Mouse (Mus musculus): ENCODE measurements around the gene Npm1. TPM values are rescaled to one million over a fixed set of nuclear protein-coding genes. Genes with fewer than 3 reads are reported as not detected.

The Npm1 gene
- total RNA-seq, 2 experiments from 2014 or later = 458 to 497 TPM

DNA sequence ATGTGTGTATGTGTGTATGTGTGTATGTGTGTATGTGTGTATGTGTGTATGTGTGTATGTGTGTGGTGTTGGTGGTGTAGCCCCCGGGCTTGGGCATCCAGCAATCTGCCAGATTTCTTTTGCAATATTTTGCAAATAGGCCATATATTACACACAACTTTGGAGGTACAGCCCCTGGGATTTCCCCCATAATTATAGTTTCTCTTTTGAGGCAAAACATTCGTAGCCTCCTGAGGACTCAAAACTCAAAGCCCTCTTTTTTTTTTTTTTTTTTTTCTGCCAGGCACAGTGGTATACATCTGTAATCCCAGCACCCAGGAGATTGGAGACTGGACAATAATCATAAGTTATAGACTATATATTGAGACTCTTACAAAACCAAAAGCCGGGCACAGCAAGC, 18.8 kb upstream of the Npm1 start:
- DNase-seq (ENCODE audit: low spot score in 2 of 2) = no peak

DNA sequence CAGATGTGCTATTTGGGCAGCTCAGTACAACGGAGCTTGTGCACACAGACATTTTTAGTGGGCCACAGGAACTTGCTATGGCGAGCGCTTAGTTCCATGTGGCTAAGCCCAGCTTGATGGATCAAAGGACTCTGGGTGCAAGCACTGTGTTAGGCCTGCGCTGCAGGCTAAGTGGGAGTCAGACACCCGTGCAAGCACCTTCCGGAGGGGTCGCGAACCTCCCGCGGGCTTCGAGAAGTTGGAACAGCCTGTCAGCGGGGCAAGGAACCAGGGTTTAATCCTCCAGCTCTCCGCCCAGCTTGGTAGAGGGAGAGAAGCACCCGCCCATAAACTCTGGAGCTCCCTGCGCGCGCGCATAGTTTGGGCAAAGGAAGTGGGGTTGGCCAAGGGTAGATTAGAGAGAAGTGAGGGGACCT, 17.7 kb upstream of the Npm1 start:
- no peak for DNase-seq (ENCODE audit: low spot score in 2 of 2)

DNA sequence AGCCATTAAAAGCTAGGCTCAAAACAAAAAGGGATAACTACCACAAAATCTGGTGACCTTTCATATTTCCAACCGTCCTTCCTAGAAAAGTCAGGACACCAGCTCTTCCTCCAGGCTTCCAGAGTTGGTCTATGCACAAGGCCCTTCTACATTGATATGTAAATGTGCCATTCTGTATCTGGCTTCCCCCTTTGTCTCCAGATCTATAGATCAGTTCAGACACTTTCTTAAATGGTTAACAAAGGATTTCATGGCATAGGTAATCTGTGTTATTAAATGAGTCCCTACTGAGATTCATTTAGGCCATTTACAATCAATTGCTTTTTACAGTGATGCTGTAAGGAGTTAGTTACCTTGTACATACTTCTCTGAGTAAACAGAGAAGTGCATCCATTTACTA, 16.8 kb upstream of the Npm1 start:
- DNase-seq (ENCODE audit: low spot score in 2 of 2) = no peak

DNA sequence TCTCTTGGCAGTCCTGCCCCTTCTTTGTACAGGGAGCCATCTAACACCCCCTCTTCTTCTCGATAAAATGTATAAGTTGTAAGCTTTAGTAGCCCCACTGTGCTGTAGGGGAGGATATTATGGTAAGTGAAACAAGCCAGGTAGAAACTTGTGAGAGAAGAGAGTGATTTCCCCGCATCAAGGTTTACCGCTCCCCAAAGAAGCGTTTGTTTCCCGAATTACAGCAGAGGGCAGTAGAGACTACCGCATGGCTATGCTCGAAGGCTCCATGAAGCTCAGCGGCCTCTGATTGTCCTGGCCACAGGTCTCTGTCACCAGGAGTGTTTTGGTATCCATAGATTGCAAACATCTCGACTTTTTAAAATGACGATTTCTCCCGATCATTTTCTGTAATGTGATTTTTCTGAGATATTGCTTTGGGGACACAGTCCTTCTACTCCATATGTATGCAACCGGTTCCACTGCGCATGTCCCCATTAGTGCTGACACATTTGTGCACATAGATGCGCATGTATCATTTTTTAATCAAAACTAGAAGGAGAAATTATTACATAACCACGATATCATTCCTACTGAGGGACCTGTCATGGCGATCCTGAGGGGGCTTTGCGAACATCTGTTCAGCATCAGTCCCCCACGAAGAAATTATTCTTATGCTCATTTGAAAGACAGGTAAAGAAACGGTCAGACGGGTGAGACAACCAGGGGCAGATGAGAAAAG, 13.7 kb upstream of the Npm1 start:
- DNase-seq (ENCODE audit: low spot score in 2 of 2) = no peak

DNA sequence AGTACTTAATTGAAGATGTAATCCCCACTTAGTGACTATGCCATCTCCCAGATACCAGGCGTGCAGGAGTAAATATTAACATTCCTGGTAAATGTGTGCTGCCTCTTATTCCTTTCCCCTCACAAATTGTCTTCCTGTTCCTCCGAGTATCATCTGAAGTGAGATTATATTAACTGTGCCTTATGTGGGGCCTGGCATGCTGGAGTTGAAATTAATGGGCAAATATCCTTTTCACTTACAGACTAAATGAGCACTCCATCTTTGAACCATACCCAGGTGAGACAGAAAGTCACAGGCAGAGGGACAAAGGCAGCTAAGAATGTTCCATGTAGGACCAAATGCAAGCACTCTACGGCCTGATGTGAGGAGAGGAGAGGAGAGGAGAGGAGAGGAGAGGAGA, 12.8 kb upstream of the Npm1 start:
- no peak for DNase-seq (ENCODE audit: low spot score in 2 of 2)

DNA sequence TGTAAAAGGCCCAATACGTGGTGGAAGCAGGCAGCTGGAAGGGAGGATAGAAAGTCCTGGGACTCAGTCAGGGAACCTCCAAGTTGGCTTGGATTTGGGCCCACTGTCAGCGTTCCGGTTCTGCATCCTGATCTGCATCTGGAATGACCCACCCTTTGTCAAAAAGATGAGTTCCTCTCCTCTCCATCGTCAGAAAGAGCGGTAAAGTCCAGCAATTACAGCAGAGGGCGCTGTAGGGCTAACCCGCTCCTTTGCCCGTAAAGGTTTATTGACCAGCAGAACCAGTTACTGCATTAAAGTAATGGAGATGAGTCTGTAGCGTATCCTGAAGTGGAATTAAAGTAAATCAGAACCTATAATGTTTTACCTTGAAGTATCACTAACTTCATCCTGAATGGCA, 7.5 kb upstream of the Npm1 start:
- no peak for DNase-seq (ENCODE audit: low spot score in 2 of 2)

DNA sequence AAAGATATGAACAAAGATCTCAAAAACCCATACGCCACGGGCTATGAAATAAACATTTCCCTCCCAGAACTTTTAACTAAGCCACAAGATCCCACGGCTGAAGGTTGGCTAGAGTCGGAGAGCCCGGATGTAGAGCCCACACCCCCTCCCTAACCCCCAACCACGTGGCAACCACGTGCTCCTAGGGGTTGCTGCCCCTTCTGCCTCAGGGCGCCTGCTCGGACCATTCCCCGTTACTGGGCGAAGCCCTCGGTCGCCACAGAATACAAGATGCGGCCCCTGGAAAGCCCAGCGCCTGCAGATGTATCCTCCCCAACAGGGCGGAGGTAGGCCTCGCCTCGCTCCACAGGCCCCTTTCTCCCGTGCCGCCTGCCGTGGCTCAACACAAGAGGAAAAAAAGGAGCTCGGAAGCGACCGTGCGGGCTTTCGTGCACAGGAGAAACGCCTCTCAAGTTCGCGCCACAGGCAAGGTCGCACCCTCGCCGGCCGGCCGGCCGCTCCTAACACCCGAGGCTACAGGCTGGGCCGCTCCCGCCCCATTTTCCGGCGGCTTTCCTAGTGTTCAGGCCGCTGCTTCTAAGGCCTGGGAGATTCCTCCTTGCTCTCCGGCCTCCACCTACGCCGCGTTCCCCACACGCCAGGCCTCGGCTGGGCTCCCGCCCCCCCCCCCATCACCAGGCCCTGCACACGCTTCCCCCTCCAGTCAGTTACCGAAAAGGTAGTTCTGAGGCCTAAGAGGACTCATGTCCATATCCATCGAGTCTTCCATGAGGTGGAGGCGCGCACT, 602 bp downstream of the Npm1 start:
- peak; percentile 30 to 54 for DNase-seq (ENCODE audit: low spot score in 2 of 2)

DNA sequence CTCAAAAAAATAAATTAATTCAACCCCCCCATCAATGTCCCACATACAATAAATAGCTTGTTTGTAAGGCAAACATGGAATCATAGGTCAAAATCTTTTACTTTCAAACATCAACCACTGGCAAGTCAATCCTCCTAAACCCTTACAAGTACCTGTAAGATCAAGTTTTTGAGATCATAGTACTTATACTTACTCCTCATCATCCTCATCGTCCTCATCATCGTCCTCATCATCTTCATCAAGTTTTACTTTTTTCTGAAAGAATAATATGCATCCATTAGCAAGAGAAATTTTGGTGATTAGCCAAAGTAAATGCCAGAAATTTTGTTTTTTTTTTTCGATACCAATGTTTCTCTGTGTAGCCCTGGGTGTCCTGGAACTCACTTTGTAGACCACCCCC, 3.3 kb downstream of the Npm1 start:
- DNase-seq (ENCODE audit: low spot score in 2 of 2) = no peak

DNA sequence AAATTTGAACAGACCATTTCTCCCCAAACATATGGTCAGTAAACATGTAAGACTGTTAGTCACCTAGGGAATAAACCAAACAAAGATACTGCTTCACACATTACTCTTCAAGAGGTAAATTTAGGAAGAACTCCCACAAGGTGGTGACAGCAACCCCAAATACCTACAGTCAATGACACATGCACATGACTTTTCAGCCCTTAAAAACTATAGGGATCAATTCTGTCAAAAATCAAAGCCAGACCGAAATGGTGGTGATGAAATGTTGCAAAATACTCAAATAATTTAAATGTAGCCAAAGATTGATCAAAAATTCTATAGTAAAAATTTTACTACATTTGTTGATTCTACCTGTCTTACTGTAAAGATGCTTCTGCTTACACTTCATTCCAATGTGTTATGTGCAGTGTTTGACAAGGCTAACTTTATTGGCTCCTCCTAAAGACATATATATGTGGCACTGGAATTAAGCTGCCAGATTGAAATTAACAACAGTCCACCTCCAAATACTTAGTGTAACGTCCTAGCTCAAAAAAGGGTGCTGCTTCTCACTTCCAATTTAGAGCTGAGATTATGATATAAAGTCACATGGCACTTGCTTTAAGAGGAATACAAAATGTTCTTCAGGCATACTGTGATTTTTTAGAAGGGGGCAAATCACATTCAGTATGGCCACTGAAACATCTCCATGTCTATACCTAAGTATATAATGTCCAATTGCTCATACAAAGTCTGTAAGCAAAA, 5.4 kb downstream of the Npm1 start:
- DNase-seq (ENCODE audit: low spot score in 2 of 2) = no peak

DNA sequence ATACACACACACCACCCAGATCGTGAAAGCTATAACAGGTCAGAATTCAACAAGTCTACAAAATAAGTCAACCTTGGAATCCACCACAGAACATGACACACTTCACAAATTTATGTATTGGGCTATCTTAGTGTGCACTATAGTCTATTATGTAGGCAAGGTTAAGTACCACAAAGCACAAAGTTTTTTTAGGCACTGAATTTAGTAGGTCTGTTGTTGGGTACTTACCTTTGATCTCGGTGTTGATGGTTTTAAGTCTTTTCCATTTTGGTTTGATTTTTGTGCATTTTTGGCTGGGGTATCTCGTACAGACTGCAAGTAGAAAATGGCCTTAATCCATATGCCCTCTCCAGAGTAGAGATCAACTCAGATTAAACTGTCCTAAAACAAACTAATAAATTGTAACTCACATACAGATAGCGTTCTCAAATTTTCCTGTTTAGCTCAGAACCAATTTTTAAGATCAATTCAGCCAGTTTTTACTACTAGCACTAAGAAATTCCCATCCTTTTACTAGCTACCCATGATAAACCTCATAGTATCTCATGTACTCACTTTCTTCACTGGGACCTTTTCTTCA, 6.5 kb downstream of the Npm1 start:
- DNase-seq (ENCODE audit: low spot score in 2 of 2) = no peak

DNA sequence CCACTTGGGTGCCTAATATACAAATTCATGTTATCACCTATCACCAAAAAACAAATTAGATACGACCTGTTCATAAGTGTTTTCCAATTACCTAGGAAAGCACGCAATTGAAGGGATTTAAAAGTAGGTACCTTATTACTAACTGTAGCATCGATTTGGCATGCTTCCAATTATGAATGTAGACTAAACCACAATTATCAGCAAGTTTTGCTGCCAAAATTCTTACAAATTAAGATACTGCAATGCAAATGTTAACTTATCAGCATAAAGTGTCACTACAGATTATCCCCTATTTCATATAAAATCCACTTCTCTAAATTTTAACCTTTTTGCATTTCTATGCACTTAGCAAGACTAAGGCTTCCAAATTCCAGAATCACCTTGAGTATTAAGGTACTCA, 8.5 kb downstream of the Npm1 start:
- DNase-seq (ENCODE audit: low spot score in 2 of 2) = no peak

DNA sequence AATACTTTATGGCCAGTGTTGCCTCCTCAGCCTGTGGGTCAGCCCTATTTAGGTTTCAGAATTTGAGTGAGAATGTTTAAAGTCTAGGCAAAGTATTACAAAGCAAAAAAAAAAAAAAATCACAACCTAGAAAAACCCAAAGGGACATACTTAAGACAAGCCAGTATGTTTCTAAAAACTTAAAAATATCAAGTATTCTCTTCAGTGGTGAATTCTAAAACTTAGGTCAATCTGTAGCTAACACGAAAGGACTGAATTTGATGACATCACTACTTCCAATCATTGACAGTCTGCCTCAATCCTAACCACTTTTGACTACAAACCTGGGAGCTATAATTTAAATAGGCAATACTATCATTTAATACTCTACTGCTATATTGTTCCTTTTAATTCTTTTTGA, 10.0 kb downstream of the Npm1 start:
- no peak for DNase-seq (ENCODE audit: low spot score in 2 of 2)

DNA sequence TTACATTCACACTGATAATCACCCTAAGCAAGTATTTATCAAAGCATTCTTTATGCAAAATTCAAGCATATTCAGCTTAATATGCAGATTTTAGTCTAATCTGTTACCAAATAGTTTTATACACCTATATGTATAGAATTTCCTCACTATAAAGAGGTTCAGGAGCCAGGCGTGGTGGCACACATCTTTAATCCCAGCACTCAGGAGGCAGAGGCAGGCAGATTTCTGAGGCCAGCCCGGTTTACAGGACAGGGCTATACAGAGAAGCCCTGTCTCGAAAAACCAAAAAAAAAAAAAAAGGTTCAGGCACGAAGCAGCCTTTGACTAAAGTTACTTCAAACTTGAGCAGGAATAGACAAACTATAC, 11.2 kb downstream of the Npm1 start:
- DNase-seq (ENCODE audit: low spot score in 2 of 2) = no peak

DNA sequence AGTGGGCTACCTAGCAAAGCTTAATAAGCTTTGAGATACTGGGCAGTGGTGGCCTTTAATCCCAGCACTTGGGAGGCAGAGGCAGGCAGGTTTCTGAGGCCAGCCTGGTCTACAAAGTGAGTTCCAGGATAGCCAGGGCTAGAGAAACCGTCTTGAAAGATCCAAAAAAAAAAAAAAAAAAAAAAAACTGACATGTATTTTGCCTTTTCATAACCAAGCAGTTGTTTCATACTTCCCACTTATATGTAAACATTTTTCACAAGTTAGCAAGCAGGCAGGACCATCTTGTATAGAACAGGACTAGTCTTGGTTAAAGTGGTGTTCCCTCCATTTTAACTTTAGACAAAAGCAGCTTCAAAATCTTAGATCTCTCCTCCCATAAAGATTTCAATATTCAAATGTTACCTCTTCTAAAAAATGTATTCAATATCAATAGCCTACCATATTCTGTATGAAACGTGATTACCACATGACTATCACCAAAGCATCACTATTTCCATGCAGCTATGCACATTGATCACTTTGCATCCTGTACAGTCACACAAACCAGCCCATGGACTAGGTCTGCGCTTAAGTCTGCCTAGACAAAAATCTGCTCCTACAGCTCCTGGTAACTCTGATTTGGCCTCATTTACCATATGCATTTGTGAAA, 11.8 kb downstream of the Npm1 start:
- DNase-seq (ENCODE audit: low spot score in 2 of 2) = no peak

DNA sequence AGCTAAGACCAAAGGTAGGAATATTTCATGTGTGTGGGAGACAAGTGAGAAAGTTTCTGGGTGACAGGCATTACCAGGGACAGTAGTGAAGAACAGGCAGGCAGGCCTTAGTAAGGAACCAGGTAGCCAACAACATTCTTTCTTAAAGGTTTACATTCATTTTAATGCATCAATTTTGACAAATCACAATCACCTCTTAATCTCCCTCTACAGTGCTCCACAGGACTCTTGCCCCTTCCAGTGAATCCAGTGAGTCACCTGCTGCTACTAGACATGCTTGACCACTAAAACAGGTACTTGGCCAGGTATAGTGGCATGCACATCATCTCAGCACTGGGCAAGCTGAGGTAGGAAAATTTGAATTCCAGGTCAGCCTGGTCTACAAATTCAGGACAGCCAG, 12.6 kb downstream of the Npm1 start:
- no peak for DNase-seq (ENCODE audit: low spot score in 2 of 2)

DNA sequence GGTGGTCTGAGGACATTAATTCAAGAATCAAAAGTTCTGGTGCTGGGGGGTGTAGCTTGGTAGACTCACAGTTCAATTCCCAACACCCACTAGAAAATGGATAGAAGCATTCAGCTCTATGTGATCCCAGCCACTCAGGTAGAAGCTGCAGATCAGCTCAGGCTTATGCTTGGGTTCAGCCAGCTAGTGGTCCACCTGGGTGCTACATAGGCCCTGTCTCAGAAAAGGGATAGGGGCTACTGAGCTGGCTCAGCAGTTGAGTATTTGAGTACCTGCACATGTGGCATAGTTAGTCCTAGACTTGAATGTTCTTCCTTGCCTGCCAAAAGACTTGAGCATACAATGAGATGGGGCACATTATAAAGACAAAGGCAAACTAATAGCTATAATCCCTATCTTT, 13.6 kb downstream of the Npm1 start:
- no peak for DNase-seq (ENCODE audit: low spot score in 2 of 2)

DNA sequence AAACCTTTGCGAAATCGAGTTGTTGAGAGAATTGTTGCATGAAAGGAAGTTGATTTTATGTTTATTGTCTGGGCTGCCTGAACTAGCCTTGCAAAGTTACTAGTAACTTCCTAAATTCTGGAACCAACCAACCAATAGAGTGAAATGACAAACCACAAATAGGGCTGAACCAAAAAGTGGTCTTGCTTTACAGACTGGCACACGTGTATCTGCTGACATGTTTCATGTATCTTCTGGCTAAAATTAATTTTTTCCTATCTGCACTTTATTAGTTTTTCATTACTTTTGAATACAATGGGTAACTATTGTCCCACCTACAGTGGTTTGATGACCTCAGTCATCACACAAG, 13.9 kb downstream of the Npm1 start:
- no peak for DNase-seq (ENCODE audit: low spot score in 2 of 2)

DNA sequence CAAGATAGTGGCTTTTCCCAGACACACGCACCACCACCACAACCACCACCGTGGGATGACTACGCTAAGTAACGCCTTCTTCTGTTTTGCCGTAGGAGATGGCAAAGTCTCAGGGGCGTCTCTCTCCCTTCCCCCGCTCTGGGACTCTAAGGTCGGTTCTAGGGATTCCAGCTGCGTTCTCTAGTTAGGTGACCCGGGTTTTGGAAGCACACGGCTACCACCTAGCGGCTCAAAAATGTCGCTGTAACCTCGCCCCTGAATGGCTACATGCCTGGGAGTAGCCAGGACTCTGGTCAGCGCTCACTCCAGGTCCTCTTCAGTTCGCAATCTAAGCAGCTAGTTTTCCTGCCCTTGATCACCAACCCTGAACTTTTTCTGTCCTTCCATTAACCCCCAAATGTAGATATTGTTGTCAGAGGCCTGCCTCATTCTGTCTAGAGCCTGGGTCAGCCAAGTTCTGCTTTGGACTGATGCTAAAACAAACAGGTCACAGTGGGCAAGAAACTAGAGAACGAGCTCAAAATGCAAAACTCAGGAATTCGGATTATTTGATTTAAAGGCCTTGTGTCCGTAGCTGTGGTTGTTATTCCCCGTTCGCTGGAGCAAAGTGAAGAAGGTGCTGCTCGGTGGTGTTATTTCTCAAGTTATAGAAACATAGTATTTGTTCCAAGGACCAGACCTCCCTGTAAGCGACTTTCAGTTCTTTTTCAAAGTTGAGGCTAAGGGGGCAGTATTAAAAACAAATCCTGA, 14.5 kb downstream of the Npm1 start:
- peak; percentile 29 to 57 for DNase-seq (ENCODE audit: low spot score in 2 of 2)

DNA sequence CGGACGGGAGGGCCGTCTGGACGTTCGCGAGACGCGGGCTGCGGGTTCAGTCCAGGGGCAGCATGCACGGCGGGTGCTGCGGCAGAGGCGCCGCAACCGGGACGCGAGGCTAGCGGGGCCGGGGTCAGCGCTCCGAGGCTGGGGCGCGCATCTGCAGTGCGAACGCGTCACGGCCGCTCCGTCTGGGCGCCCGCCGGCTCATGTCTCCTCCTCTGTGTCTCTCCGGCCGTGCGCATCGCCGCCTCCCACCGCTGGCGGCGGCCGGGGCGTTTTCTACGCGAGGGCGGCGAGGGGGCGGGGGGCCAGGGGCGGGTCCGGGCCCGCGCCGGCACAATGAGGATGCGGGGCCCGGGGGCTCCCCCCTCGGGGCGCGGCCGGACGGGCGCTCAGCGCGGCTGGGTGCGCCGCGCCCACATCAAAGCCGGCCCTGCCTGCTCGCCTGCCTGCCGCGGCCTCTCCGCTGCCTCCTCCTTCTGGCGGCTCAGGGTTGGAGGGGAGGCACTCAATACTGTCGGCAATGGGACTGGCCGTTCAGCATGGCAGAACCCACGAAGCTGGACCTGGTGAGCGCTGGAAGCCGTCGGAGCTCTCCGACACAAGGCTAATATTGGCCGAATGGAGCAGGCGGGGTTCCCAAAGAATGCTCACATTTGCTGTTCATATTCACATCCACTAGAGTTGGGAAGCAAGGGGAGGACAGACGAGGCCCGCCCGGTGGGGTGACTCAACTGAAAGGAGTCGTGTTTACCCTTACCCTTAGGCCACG, 15.3 kb downstream of the Npm1 start:
- DNase-seq (ENCODE audit: low spot score in 2 of 2) = no peak

DNA sequence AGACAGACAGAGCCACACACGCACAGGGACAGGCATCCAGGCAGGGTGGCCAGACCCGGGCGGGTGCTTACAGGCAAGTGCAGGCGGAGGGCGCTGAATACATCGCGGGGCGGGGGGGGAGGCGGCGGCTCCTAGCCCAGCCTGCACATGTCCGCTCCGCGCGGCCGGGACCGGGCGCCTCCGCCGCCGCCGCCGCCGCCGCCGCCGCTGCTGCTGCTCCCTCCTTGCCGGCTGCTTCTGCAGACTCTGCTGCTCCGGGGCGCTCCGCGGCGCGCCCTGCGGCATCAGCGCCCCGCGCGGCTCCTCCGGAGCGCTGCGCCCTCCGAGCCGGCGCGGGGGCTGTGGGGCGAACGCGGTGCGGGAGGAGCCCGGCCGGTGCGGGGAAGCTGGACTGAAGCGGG, 15.8 kb downstream of the Npm1 start, which contains the start of gene Fgf18:
Gene Fgf18, minus strand, starts transcription at position 230 of the 401 bp plus-strand sequence.
- DNase-seq (ENCODE audit: low spot score in 2 of 2) = no peak
